Mouse (Mus musculus): ENCODE data around the gene Amt. TPM values are rescaled to one million over a fixed set of nuclear protein-coding genes. Genes with fewer than 3 reads are reported as not detected.
A peak's percentile ranks its signal among the peaks of the same experiment; 100 is the strongest.

Amt gene
- polyA plus RNA-seq, 1 experiment from 2014 or later = 13.5 TPM

DNA sequence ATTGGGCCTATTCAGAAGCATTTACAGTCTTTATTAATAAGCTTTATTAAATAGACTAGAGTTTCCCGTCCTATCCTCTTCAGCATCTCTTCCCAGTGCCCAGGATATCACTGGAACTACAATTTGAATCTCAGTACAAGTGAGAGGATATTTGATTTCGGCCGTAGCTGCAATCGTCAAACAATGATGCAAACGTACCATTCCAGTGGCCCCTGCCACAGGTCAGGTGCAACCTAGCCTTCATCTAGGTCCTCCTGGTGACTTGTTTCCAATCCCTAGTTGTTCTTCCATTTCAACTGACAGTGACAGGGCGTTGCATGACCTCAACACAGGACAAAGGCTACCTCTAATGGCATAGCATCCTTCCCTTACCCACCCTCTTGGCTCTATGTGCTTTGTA lies 5.9 kb upstream of the Amt start:
- ATAC-seq = peak; percentile 52
- 46% methylated on average over 6 of the region's 6 CpGs for WGBS (ENCODE audit: insufficient replicate concordance)
- H3K9ac ChIP-seq (replicated peaks) = 0 out of 2 replicates have a peak overlapping the region, but pooled peaks have one; percentile 26
- no peaks in the 10 kb centered on the region for H3K36me3 ChIP-seq (replicated peaks; ENCODE audit: insufficient read depth, low read length)
- no peaks in the 10 kb centered on the region for H3K9me3 ChIP-seq (ENCODE audit: low read length)
- peak overlapping the region; percentile 79 for H3K4me2 ChIP-seq (ENCODE audit: low read depth, low read length)
- peak overlapping the region; percentile 56 for H3K27ac ChIP-seq (ENCODE audit: low read depth)
- H3K4me3 ChIP-seq (ENCODE audit: low read depth, low read length) = peak overlapping the region; percentile 60
- TF ChIP-seq EP300 (IDR thresholded peaks at IDR 0.05; ENCODE audit: low read depth) (no peak), CTCF (IDR thresholded peaks at IDR 0.05; ENCODE audit: low read depth) (no peak)
- peaks cover 9% of the 10 kb centered on the region for H3K4me1 ChIP-seq (ENCODE audit: insufficient read depth)
- H3K27me3 ChIP-seq (ENCODE audit: insufficient read depth, low read length) = no peaks in the 10 kb centered on the region
- DNase-seq = no peak

DNA sequence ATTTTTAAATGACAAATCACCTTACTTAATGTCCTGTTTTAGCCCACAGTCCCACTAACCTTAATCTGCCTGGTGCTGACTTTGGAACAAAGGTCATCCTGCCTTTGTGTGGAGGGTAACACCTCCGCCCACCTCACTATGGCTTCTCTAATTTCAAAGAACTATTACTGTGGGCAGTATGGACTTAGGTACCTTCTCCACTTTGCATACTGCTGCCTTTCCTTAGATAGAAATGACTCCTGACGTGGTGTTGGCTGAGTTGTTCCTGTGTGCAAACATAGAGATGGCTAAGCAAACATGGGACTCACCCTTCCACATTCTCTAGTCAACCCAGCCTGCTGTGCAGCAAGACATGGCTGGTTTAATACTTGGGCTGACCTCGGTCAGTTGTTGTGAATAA lies 5.2 kb downstream of the Amt start:
- 68% methylated on average over 3 of the region's 3 CpGs for WGBS (ENCODE audit: insufficient replicate concordance)
- Histone ChIP-seq H3K27ac (ENCODE audit: low read depth) (peak overlapping the region; percentile 60), H3K27me3 (ENCODE audit: insufficient read depth, low read length) (no peaks in the 10 kb centered on the region), H3K9me3 (ENCODE audit: low read length) (no peaks in the 10 kb centered on the region), H3K4me3 (ENCODE audit: low read depth, low read length) (no peak overlapping the region), H3K4me1 (ENCODE audit: insufficient read depth) (peaks cover 19% of the 10 kb centered on the region), H3K9ac (replicated peaks) (no peak overlapping the region), H3K4me2 (ENCODE audit: low read depth, low read length) (no peak overlapping the region), H3K36me3 (replicated peaks; ENCODE audit: insufficient read depth, low read length) (peaks cover 18% of the 10 kb centered on the region)
- TF ChIP-seq CTCF (IDR thresholded peaks at IDR 0.05; ENCODE audit: low read depth) (no peak), EP300 (IDR thresholded peaks at IDR 0.05; ENCODE audit: low read depth) (no peak)
- ATAC-seq (no peak), DNase-seq (no peak)

DNA sequence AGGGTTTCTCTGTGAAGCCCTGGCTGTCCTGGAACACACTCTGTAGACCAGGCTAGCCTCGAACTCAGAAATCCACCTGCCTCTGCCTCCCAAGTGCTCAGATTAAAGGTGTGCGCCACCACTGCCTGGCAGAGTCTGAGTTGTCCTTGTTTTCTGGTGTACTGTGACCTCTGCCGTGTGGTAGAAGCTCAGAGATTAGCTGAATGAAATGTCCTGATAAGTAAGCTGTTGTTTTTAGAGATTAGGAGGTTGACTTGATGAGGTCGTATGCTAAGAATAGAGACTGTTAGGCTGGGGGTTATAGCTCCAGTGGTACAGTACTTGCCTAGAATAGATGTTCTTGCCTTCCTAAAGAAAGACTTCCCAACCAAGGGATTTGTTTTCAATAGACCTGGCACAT lies 8.1 kb downstream of the Amt start:
- H3K36me3 ChIP-seq (replicated peaks; ENCODE audit: insufficient read depth, low read length) = peaks cover 20% of the 10 kb centered on the region
- no peaks in the 10 kb centered on the region for H3K27me3 ChIP-seq (ENCODE audit: insufficient read depth, low read length)
- H3K27ac ChIP-seq (ENCODE audit: low read depth) = peak overlapping the region; percentile 11; the same call in 1 of the 2 replicates
- no peak for TF ChIP-seq EP300 (IDR thresholded peaks at IDR 0.05; ENCODE audit: low read depth)
- no peak for TF ChIP-seq CTCF (IDR thresholded peaks at IDR 0.05; ENCODE audit: low read depth)
- H3K4me1 ChIP-seq (ENCODE audit: insufficient read depth) = peaks cover 35% of the 10 kb centered on the region
- WGBS (ENCODE audit: insufficient replicate concordance) = 49% methylated on average over 4 of the region's 4 CpGs
- peak overlapping the region; percentile 83 for H3K9ac ChIP-seq (replicated peaks)
- H3K4me3 ChIP-seq (ENCODE audit: low read depth, low read length) = peak overlapping the region; percentile 98
- H3K9me3 ChIP-seq (ENCODE audit: low read length) = no peaks in the 10 kb centered on the region
- ATAC-seq (no peak), DNase-seq (no peak)
- peak overlapping the region; percentile 81 for H3K4me2 ChIP-seq (ENCODE audit: low read depth, low read length)

DNA sequence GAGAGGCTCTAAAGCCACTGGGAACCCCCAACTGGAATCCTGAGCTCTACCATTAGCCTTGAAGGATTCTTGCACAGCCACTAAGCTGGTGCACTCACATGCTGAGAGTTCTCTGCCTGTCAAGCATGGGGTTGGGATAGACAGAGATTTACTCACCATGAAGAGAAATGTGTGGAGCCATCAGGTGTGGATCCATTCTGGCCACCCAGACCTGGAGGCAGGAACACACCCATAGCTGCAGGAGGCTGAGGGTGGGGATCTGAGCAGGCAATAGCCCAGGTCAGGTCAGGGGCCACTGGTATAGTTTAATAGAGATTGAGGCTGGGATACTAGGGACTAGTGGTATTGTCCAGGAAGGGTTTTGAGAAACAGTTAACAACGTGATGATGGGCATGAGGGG lies 8.5 kb downstream of the Amt start:
- peaks cover 40% of the 10 kb centered on the region for H3K4me1 ChIP-seq (ENCODE audit: insufficient read depth)
- WGBS (ENCODE audit: insufficient replicate concordance) = 0% methylated on average over 1 of the region's 1 CpGs
- peak overlapping the region; percentile 98 for H3K4me3 ChIP-seq (ENCODE audit: low read depth, low read length)
- DNase-seq (no peak), ATAC-seq (no peak)
- peak overlapping the region; percentile 81 for H3K4me2 ChIP-seq (ENCODE audit: low read depth, low read length)
- peak overlapping the region; percentile 100 for H3K27ac ChIP-seq (ENCODE audit: low read depth)
- H3K9ac ChIP-seq (replicated peaks) = peak overlapping the region; percentile 83
- H3K27me3 ChIP-seq (ENCODE audit: insufficient read depth, low read length) = no peaks in the 10 kb centered on the region
- H3K36me3 ChIP-seq (replicated peaks; ENCODE audit: insufficient read depth, low read length) = peaks cover 20% of the 10 kb centered on the region
- TF ChIP-seq CTCF (IDR thresholded peaks at IDR 0.05; ENCODE audit: low read depth) (no peak), EP300 (IDR thresholded peaks at IDR 0.05; ENCODE audit: low read depth) (no peak)
- no peaks in the 10 kb centered on the region for H3K9me3 ChIP-seq (ENCODE audit: low read length)

DNA sequence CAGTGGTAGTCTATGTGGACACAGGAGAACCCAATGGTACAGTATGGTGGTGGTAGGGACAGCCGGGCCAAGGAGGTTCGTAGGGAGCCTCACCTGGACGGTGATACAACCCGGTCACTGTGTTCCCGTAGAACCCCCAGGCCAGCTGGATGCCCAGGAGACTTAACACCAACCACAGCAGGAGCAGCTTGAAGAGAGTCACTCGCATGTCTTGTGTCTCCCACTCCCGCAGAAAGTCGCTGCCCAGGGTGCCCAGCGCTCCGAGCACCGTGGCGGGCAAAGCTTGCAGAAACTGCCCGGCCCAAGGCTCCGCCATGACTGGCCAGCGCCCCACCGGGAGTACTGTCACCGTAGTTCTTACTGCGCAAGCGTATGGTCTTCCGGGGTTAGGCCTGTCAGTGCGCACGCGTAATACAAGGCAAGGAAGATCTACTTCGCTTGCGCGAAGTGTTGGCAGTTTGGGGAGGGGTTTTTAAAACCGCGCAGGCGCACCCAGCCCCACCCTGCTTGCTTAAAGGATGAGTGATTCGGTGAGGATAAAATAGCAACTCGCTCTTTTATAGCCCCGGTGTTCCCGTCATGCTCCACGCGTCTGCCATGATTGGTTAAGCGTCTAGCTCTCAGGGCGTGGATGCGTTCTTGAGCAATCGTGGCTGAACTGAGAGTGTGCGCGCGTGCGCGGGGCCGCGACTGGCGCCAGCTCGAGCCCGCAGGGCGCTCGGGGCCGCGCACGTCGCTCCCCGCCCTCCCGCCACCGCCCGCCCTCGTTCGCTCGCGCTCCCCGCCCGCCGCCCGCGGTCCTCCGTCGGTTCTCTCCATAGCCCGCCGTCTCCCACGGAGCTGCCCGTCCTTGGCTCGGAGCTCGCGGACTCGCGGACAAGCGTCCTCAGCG lies 9.2 kb downstream of the Amt start, which contains the start of the genes Rhoa and Tcta:
Rhoa (plus strand) TSS at position 501 of the 892 bp plus-strand sequence.
Tcta (minus strand) TSS at position 532 of the 892 bp plus-strand sequence.
- DNase-seq (peak; percentile 98), ATAC-seq (peak; percentile 92)
- peaks cover 20% of the 10 kb centered on the region for H3K36me3 ChIP-seq (replicated peaks; ENCODE audit: insufficient read depth, low read length)
- WGBS (ENCODE audit: insufficient replicate concordance) = 1% methylated on average over 74 of the region's 81 CpGs
- TF ChIP-seq CTCF (IDR thresholded peaks at IDR 0.05; ENCODE audit: low read depth) = no peak
- peak; percentile 76 for TF ChIP-seq EP300 (IDR thresholded peaks at IDR 0.05; ENCODE audit: low read depth)
- peak within 1 kb of the TSS; percentile 100 for H3K27ac ChIP-seq (ENCODE audit: low read depth)
- H3K9ac ChIP-seq (replicated peaks) = peak within 1 kb of the TSS; percentile 99
- H3K4me2 ChIP-seq (ENCODE audit: low read depth, low read length) = peak within 1 kb of the TSS; percentile 87
- no peaks in the 10 kb centered on the region for H3K9me3 ChIP-seq (ENCODE audit: low read length)
- H3K4me3 ChIP-seq (ENCODE audit: low read depth, low read length) = peak within 1 kb of the TSS; percentile 98
- H3K4me1 ChIP-seq (ENCODE audit: insufficient read depth) = peaks cover 40% of the 10 kb centered on the region
- no peaks in the 10 kb centered on the region for H3K27me3 ChIP-seq (ENCODE audit: insufficient read depth, low read length)

DNA sequence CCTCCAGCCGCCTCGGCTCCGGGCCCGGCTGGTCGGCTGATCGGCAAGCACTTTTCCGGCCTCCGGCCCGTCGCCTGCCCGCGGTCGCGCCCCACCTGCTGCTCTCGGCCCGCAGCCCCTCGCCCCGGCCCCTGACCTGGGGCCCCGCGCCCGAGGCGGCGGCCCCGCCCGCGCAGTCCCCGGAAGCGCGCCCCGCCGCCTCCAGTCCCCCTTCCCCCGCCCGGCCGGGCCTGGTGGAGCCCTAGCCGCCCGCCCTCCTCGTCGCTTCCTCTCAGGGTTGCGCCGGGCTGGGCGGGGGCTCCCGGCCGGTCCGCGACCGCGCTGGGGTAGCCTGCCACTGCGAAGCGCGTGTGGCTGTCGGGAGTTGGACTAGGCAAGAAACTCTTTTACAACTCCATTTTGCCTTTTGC lies 9.9 kb downstream of the Amt start:
- peak overlapping the region; percentile 100 for H3K27ac ChIP-seq (ENCODE audit: low read depth)
- H3K9ac ChIP-seq (replicated peaks) = peak overlapping the region; percentile 99
- DNase-seq = peak; percentile 91
- WGBS (ENCODE audit: insufficient replicate concordance) = under 1% methylated on average over 41 of the region's 51 CpGs
- no peaks in the 10 kb centered on the region for H3K9me3 ChIP-seq (ENCODE audit: low read length)
- peaks cover 20% of the 10 kb centered on the region for H3K36me3 ChIP-seq (replicated peaks; ENCODE audit: insufficient read depth, low read length)
- TF ChIP-seq CTCF (IDR thresholded peaks at IDR 0.05; ENCODE audit: low read depth) = no peak
- no peak for TF ChIP-seq EP300 (IDR thresholded peaks at IDR 0.05; ENCODE audit: low read depth)
- ATAC-seq = peak; percentile 75
- H3K4me3 ChIP-seq (ENCODE audit: low read depth, low read length) = peak overlapping the region; percentile 98
- peaks cover 40% of the 10 kb centered on the region for H3K4me1 ChIP-seq (ENCODE audit: insufficient read depth)
- peak overlapping the region; percentile 87 for H3K4me2 ChIP-seq (ENCODE audit: low read depth, low read length)
- H3K27me3 ChIP-seq (ENCODE audit: insufficient read depth, low read length) = no peaks in the 10 kb centered on the region
